Mouse (Mus musculus) liver, embryonic 15.5 days (tissue): ENCODE data around the gene Syt15. TPM values are rescaled to one million over a fixed set of nuclear protein-coding genes. Genes with fewer than 3 reads are reported as not detected.

Experiments used
- ATAC-seq: fragments of 200-750 bp; cut with Nextera tagmentation; 2 replicates; pipeline ENCODE4 v1.8.0; 2017; ENCODE audit warnings: moderate number of reproducible peaks, mild to moderate bottlenecking, moderate library complexity; ENCODE audit not compliant: insufficient read depth
- H3K27ac ChIP-seq: fragments of 300-500 bp; sonication (generic); replicated peaks from 2 replicates; pipeline ENCODE4 v1.5.1; 2015; ENCODE audit warnings: mild to moderate bottlenecking, inconsistent platforms
- H3K27me3 ChIP-seq: fragments of 300-500 bp; sonication (generic); 2 replicates; pipeline ENCODE4 v1.6.1; 2015; ENCODE audit warnings: mild to moderate bottlenecking, inconsistent platforms
- H3K36me3 ChIP-seq: fragments of 300-500 bp; sonication (generic); replicated peaks from 2 replicates; pipeline ENCODE4 v1.6.1; 2015; ENCODE audit warnings: moderate library complexity, mild to moderate bottlenecking, inconsistent platforms
- H3K4me1 ChIP-seq: fragments of 300-500 bp; sonication (generic); replicated peaks from 2 replicates; pipeline ENCODE4 v1.6.1; 2015; ENCODE audit warnings: inconsistent platforms
- H3K4me2 ChIP-seq: fragments of 300-500 bp; sonication (generic); 2 replicates; pipeline ENCODE4 v1.6.1; 2015; ENCODE audit warnings: moderate library complexity, mild to moderate bottlenecking, inconsistent platforms
- H3K4me3 ChIP-seq: fragments of 300-500 bp; sonication (generic); replicated peaks from 2 replicates; pipeline ENCODE4 v1.5.1; 2015; ENCODE audit warnings: mild to moderate bottlenecking, inconsistent platforms
- H3K9ac ChIP-seq: fragments of 300-500 bp; sonication (generic); 2 replicates; pipeline ENCODE4 v1.6.1; 2015; ENCODE audit warnings: moderate library complexity, mild to moderate bottlenecking, inconsistent platforms
- H3K9me3 ChIP-seq: fragments of 300-500 bp; sonication (generic); replicated peaks from 2 replicates; pipeline ENCODE4 v1.6.1; 2016; ENCODE audit warnings: inconsistent platforms
- whole genome bisulfite sequencing: fragments of 180-500 bp; shearing (Covaris S2); methylation state at CpG from one replicate; pipeline ENCODE4 v1.1.7; 2015; ENCODE audit warnings: mixed read lengths; ENCODE audit not compliant: insufficient replicate concordance; 5-methylcytosine and 5-hydroxymethylcytosine counted together
- polyA plus RNA-seq: library from polyadenylated mRNA; unstranded; fragments of >200 nt; fragmentation: Nextera tagmentation; extraction: Ambion mirVana; gene quantifications from 2 replicates; pipeline ENCODE4 v1.2.1, GENCODE M21; 2015

Syt15 gene
- polyA plus RNA-seq, 1 experiment from 2014 or later: 0.43 TPM

DNA sequence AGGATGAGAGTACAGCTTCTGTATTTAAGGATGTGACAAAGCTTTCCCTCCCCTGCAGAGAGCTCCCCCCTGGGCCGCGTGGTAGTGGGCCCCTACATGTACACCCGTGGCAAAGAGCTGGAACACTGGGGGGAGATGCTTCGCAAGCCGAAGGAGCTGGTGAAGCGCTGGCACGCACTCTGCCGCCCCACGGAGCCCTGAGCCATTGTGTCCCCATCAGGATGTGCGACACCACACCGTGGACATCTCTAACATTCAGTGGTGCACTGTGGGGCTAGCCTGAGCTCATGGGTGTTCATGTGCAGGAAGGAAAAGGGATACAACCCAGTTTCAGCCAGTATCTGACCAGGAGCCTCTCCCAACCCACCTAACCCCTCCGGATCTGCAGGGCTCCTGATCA is 8.6 kb downstream of the Syt15 start:
- WGBS: 61% methylated on average over 12 of the region's 12 CpGs
- Histone ChIP-seq H3K4me2 (no peak overlapping the region), H3K4me3 (no peak overlapping the region), H3K27ac (no peak overlapping the region), H3K4me1 (no peaks in the 10 kb centered on the region), H3K36me3 (no peaks in the 10 kb centered on the region), H3K27me3 (no peaks in the 10 kb centered on the region), H3K9ac (no peak overlapping the region), H3K9me3 (no peaks in the 10 kb centered on the region)
- ATAC-seq: no peak

DNA sequence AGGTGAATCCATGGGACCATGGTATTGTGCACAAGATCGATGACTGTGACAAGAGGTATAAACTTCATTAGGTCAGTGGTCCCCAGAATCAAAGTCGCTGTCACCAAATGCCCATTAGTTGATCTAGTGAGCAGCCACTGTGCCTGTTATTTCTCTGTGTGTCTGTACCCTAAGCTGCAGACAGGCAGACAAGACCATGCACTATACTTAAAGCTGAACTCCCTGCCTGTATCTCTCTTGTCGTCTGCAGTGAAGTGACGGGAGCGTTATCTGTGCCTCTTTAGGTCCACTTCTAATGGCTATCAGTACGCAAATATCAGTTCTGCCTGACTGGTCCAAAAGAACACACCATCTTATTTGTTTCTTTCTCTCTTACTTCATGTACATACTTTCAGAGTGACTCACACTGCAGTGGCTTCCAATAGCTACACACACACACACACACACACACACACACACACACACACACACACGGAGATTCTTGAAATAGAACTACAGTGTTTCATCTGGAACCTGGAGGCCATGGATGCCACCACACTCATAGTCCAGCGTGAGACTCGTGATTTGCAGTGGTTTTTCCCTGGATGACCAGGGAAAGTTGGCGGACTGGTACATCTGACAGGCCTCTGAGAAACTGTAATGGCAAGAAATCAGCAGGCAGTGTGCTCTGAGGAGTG is 9.6 kb downstream of the Syt15 start:
- 64% methylated on average over 10 of the region's 10 CpGs for WGBS
- H3K4me3 ChIP-seq: no peak overlapping the region
- no peak overlapping the region for H3K9ac ChIP-seq
- H3K36me3 ChIP-seq: no peaks in the 10 kb centered on the region
- no peaks in the 10 kb centered on the region for H3K27me3 ChIP-seq
- H3K9me3 ChIP-seq: no peaks in the 10 kb centered on the region
- H3K4me1 ChIP-seq: no peaks in the 10 kb centered on the region
- H3K4me2 ChIP-seq: no peak overlapping the region
- no peak for ATAC-seq
- no peak overlapping the region for H3K27ac ChIP-seq

DNA sequence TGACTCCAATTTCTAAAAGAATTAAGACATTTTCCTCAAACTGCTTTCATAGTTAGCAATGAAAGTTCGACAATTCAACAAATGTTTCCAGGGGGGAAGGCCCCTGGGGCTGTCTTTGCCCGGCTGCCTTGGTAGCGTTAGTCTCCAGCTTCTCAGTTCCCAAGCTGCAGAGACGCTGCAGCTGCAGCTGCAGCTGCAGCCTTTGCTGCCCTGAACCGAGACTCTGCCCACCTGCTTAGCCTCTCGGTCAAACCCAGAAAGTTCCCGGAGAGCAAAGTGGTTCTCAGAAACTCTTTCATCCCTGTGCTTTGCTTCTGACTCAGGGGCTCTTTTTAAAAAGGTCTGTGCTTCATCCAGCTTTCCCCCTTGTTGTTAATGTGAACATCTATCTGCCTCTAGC is 12.9 kb downstream of the Syt15 start:
- WGBS: 71% methylated on average over 7 of the region's 7 CpGs
- H3K27ac ChIP-seq: no peak overlapping the region
- peaks cover 8% of the 10 kb centered on the region; the same call in 1 of the 2 replicates for H3K4me1 ChIP-seq
- H3K9me3 ChIP-seq: no peaks in the 10 kb centered on the region
- no peak overlapping the region for H3K4me2 ChIP-seq
- H3K36me3 ChIP-seq: no peaks in the 10 kb centered on the region
- no peak for ATAC-seq
- H3K9ac ChIP-seq: no peak overlapping the region
- no peak overlapping the region for H3K4me3 ChIP-seq
- no peaks in the 10 kb centered on the region for H3K27me3 ChIP-seq

DNA sequence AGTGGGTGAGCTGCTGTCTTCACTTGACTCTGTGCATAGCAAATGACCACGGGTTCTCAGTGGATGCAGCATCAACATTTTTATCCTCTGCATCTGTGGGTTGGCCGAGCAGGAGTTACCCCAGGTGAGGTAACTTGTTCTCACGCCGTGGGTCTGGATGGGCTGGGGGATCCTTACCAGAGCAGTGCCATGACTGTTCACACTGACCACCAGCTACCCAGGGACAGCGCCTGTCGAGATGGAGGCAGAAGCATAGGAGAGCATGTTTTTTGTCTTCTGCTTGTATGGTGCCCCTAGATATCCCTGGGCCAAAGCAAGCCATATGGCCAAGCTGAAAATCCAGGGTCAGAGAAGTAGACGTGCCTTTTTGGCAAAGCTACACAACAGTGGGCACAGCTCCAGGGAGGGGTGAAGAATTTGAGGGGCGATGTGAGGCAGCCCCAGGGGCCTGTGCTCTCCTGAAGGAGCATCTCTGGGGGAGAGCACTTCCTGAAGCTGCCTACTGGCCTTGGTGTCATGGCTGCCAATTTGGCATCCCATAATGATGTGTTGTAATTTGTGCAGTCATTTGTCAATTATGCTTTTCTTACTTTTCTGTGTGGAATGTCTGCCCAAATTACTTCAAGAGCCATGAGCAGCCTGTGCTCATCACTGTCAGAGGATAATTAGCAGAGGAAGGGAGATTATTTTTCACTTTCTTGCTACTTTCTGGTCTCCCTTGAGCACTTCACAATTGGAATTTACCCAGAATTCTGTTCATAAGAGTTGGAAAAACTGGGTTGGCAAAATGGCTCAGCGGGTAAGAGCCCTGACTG is 13.7 kb downstream of the Syt15 start:
- peaks cover 8% of the 10 kb centered on the region; the same call in 1 of the 2 replicates for H3K4me1 ChIP-seq
- H3K9ac ChIP-seq: no peak overlapping the region
- H3K9me3 ChIP-seq: no peaks in the 10 kb centered on the region
- H3K4me3 ChIP-seq: no peak overlapping the region
- no peak overlapping the region for H3K4me2 ChIP-seq
- 69% methylated on average over 9 of the region's 9 CpGs for WGBS
- no peaks in the 10 kb centered on the region for H3K27me3 ChIP-seq
- no peak overlapping the region for H3K27ac ChIP-seq
- no peaks in the 10 kb centered on the region for H3K36me3 ChIP-seq
- ATAC-seq: no peak

DNA sequence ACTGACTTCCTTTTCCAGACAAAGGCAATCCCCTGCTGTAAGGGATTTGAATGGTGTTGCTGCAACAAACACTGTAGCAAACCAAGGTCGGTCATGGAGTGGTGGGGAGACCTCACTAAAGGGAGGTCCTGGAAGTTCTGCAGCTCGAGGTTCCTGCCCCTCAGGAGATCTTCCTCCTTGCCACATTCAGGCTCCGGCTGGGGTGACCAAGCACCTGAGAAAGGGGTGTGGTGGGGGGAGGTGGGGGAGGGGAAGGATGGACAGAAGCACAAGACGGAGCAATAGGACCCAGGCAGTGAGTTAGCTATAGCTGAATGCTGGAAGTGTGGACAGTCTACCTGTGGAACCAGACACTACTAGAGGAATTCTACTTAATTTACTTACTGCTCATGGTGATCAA is 14.5 kb downstream of the Syt15 start:
- Histone ChIP-seq H3K4me2 (no peak overlapping the region), H3K27me3 (no peaks in the 10 kb centered on the region), H3K4me3 (no peak overlapping the region), H3K4me1 (peaks cover 8% of the 10 kb centered on the region; the same call in 1 of the 2 replicates), H3K9me3 (no peaks in the 10 kb centered on the region), H3K27ac (no peak overlapping the region), H3K9ac (no peak overlapping the region), H3K36me3 (no peaks in the 10 kb centered on the region)
- no peak for ATAC-seq
- WGBS: 40% methylated on average over 4 of the region's 4 CpGs

DNA sequence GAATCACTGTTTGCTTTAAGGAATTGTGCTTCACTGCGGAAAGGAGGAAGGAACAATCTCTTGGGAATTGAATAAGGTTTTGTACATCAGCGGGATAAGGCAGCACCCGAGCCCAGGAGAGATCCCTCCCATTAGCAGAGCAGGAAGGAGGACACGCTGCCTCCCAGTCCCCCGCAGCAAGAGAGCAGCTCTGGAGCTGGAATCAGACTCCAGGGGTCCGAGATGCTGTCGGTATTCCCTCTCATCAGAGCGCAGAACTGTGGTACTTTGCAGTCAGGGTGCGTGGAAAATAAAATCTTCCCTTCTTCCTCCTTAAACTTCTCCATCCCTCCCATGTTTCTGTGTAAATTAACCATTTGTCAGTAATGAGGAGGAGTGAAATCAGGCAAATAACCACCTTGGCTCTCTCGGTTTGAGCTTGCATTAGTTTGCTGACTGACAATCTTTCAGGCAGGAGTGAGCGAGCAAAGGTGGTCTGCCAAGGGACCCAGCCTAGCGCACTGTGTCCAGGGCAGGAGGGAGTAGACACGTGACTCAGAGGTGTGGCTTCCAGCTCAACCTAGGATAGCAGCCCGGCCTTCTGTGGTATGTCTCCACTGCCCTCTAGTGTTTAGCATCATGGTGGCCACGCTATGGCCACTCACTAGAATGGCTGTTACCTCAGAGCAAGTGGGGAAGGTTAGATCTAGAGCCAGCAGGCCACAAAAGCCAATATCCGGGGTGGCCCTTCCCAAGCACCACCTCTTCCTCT is 15.4 kb downstream of the Syt15 start:
- H3K27me3 ChIP-seq: no peaks in the 10 kb centered on the region
- H3K27ac ChIP-seq: no peak overlapping the region
- H3K36me3 ChIP-seq: no peaks in the 10 kb centered on the region
- H3K4me3 ChIP-seq: no peak overlapping the region
- ATAC-seq: peak; percentile 86
- no peak overlapping the region for H3K9ac ChIP-seq
- WGBS: 14% methylated on average over 16 of the region's 16 CpGs
- H3K4me1 ChIP-seq: peaks cover 8% of the 10 kb centered on the region; the same call in 1 of the 2 replicates
- no peaks in the 10 kb centered on the region for H3K9me3 ChIP-seq
- H3K4me2 ChIP-seq: peak overlapping the region; percentile 36

DNA sequence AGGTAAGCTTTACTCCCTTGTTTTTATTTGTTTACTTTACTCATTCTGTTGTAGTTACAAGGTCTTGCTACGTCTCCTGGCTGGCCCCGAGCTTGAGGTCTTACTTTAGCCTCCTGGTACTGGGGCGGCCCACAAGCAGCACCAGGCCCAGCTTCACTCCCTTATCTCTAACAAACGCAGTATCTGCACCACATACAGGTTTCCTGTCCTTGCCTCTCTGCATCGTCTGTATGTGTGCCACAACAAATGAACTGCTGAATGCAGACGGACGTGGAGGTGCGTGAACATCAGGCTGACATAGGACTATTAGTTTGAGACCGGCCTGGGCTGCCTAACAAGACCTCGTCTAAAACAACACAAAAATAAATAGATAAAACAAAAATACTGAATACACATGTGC is 20.9 kb downstream of the Syt15 start:
- Histone ChIP-seq H3K27me3 (no peaks in the 10 kb centered on the region), H3K9ac (no peak overlapping the region), H3K4me1 (peaks cover 2% of the 10 kb centered on the region; the same call in 1 of the 2 replicates), H3K27ac (peak overlapping the region; percentile 76), H3K9me3 (no peaks in the 10 kb centered on the region), H3K4me2 (no peak overlapping the region), H3K36me3 (no peaks in the 10 kb centered on the region), H3K4me3 (no peak overlapping the region)
- whole genome bisulfite sequencing: 15% methylated on average over 10 of the region's 10 CpGs
- ATAC-seq: 0 out of 2 replicates have a peak, but pooled peaks have one; percentile 29

DNA sequence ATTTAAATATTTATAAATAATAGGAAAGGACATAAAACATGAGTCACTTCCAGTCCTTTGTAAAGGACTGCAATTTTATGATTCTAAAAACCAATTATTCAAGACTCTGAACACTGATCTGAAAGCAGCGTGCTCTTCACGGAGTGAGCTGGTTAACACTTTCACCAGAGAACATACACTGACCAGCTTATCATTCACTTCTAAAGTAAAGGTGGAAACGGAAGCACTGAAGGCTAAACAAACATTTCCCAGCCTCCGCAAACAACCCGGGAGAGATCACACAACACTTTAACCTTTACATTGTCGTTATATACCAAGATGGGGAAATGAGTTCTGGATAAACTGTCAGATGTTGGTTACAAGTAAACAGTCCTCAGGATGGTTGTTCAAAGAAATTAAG is 21.3 kb downstream of the Syt15 start:
- WGBS: 58% methylated on average over 6 of the region's 6 CpGs
- Histone ChIP-seq H3K27ac (peak overlapping the region; percentile 76; the same call in 1 of the 2 replicates), H3K27me3 (no peaks in the 10 kb centered on the region), H3K36me3 (no peaks in the 10 kb centered on the region), H3K4me2 (no peak overlapping the region), H3K4me3 (no peak overlapping the region), H3K4me1 (peaks cover 2% of the 10 kb centered on the region; the same call in 1 of the 2 replicates), H3K9ac (no peak overlapping the region), H3K9me3 (no peaks in the 10 kb centered on the region)
- peak; percentile 78 for ATAC-seq

DNA sequence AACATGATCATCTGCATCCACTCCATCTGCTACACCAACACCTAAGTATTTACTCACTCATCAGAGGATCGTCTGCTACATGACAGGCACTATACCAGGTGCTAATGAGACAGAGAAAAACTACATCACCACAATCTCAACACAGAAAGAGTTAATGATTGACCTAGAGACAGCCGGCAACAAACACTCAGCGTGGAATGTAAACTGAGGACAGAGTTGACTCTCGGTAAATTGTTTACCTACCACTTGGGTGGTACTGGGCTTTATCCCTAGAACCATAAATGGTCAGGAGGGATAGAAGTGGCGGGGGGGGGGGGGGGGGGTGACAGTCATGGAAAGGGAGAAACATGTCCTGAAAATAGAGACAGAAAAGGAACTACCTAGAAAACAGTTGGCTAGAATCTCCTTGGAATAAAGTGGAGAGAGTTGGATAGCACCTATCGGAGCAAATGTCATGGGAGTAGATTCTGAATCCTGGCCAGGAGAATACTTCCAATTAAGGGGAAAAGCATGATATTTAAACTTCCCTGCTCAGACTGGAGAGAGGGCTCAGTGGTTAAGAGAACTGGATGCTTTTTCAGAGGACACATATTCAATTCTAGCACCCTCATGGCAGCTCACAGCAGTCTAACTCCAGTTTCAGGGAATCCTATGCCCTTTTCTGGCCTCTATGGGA is 33.2 kb downstream of the Syt15 start:
- H3K4me3 ChIP-seq: no peak overlapping the region
- H3K9me3 ChIP-seq: no peaks in the 10 kb centered on the region
- H3K36me3 ChIP-seq: no peaks in the 10 kb centered on the region
- H3K27me3 ChIP-seq: no peaks in the 10 kb centered on the region
- H3K4me1 ChIP-seq: no peaks in the 10 kb centered on the region
- H3K27ac ChIP-seq: peak overlapping the region; percentile 41
- no peak overlapping the region for H3K4me2 ChIP-seq
- peak; percentile 47 for ATAC-seq
- H3K9ac ChIP-seq: no peak overlapping the region
- 63% methylated on average over 6 of the region's 6 CpGs for WGBS

DNA sequence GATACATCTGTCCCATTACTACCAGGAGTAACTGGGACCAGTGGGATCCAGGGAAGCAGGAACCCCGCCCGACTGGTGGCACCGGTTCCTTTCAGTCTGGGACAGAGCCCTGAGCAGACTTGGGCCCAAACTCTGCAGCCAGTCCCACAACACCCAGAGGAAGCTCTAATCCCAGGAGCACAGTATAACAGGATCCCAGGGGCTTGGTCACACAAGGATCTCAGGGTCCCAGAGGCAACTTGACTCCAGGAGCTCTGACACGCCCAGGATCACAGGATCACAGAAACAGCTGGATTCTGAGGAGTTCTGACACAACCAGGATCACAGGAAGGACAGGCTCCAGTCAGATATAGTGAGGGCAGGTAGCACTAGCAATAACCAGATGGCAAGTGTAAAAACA is 33.9 kb downstream of the Syt15 start:
- Histone ChIP-seq H3K27ac (peak overlapping the region; percentile 41; the same call in 1 of the 2 replicates), H3K4me3 (no peak overlapping the region), H3K4me2 (no peak overlapping the region), H3K4me1 (no peaks in the 10 kb centered on the region), H3K36me3 (no peaks in the 10 kb centered on the region), H3K9ac (no peak overlapping the region), H3K9me3 (no peaks in the 10 kb centered on the region), H3K27me3 (no peaks in the 10 kb centered on the region)
- WGBS: 71% methylated on average over 4 of the region's 4 CpGs
- no peak for ATAC-seq
